Mouse (Mus musculus) large intestine, adult 2 months (tissue): Measurements from ENCODE around the gene Rnf25. TPM values are rescaled to one million over a fixed set of nuclear protein-coding genes. Genes with fewer than 3 reads are reported as not detected.

ENCODE experiments used
- polyA plus RNA-seq: library from polyadenylated mRNA; depleted of rRNA; stranded (reverse); fragments of >200 nt; gene quantifications from 2 replicates; pipeline ENCODE4 v1.2.3, GENCODE M21; 2012; rRNA removed

Gene Rnf25
- polyA plus RNA-seq, 1 experiment, result 40.2 TPM

Other genes with a start within 250 kb of the Rnf25 start
- 0.24 and 0.29 TPM in 2 replicates for gene Catip, start 239.3 kb downstream of the Rnf25 start, polyA plus RNA-seq
- gene Slc11a1, start 226.2 kb downstream of the Rnf25 start, polyA plus RNA-seq, result 16.0 and 20.0 TPM in 2 replicates
- 114 and 132 TPM in 2 replicates for gene Ctdsp1, start 209.9 kb downstream of the Rnf25 start, polyA plus RNA-seq
- 464 and 1,049 TPM in 2 replicates for gene Vil1, start 192.0 kb downstream of the Rnf25 start, polyA plus RNA-seq
- 25.5 and 35.7 TPM in 2 replicates for gene Cnot9, start 95.3 kb downstream of the Rnf25 start, polyA plus RNA-seq
- 0.11 TPM in 2 replicates for gene Plcd4, start 58.5 kb downstream of the Rnf25 start, polyA plus RNA-seq
- gene Usp37, start 57.1 kb downstream of the Rnf25 start, polyA plus RNA-seq, result 2.6 and 4.0 TPM in 2 replicates
- gene Zfp142, start 13.2 kb downstream of the Rnf25 start, polyA plus RNA-seq, result 5.3 and 7.4 TPM in 2 replicates
- gene Bcs1l, start 13.1 kb downstream of the Rnf25 start, polyA plus RNA-seq, result 16.3 and 18.5 TPM in 2 replicates
- gene Stk36, start within 50 bp of the Rnf25 start, polyA plus RNA-seq, result 0.61 and 0.63 TPM in 2 replicates
- 9.1 and 14.3 TPM in 2 replicates for gene Ttll4, start 60.3 kb upstream of the Rnf25 start, polyA plus RNA-seq
- gene Cyp27a1, start 112.2 kb upstream of the Rnf25 start, polyA plus RNA-seq, result 17.2 and 32.6 TPM in 2 replicates
- 0.10 and 0.45 TPM in 2 replicates for gene Prkag3, start 147.8 kb upstream of the Rnf25 start, polyA plus RNA-seq
- gene Wnt6, start 170.5 kb upstream of the Rnf25 start, polyA plus RNA-seq, result 1.2 and 3.4 TPM in 2 replicates
- gene Wnt10a, start 190.1 kb upstream of the Rnf25 start, polyA plus RNA-seq, result 0.04 and 0.25 TPM in 2 replicates